Mouse (Mus musculus) ovary, postnatal 14 days (tissue): ENCODE results near the gene AI464131.
"Not testable (repeated sequence)": the region's sequence is repeated elsewhere in the genome, so short reads cannot be mapped to it uniquely, and the experiment has no call there.

ENCODE experiments used
- DNase-seq: peaks from one replicate; pipeline ENCODE4 v3.0.0; 2022; ENCODE audit warnings: low spot score

Gene AI464131

GRCm38 (mm10) chr4:41469199-41469598, 33.7 kb downstream of the AI464131 start:
- DNase-seq, result no peak

- peak; percentile 59 for DNase-seq
Observed at GRCm38 (mm10) chr4:41468396-41469080, 34.3 kb downstream of the AI464131 start.

- DNase-seq, result no peak
Observed at GRCm38 (mm10) chr4:41465287-41465665, 37.6 kb downstream of the AI464131 start.

GRCm38 (mm10) chr4:41464345-41465286, 38.3 kb downstream of the AI464131 start, which contains the start of the genes Kif24 and Nudt2:
Gene Kif24 (minus strand): TSS chr4:41464887.
Gene Nudt2 (plus strand): TSS chr4:41465151.
- peak; percentile 94 for DNase-seq

GRCm38 (mm10) chr4:41463051-41463738, 39.7 kb downstream of the AI464131 start:
- DNase-seq, result not testable (repeated sequence)

- DNase-seq, result no peak
Observed at GRCm38 (mm10) chr4:41460690-41461089, 42.2 kb downstream of the AI464131 start.

GRCm38 (mm10) chr4:41447595-41447994, 55.3 kb downstream of the AI464131 start:
- no peak for DNase-seq
